Mouse (Mus musculus) spleen, adult 18-20 months (tissue): ENCODE results near the gene Scnm1.

Source experiments
- DNase-seq, 2 experiments: peaks; one replicate each; pipeline ENCODE4 v3.0.0; 2022; ENCODE audit warnings: mixed read lengths in 2 of 2

Scnm1 gene

GRCm38 (mm10) chr3:95133680-95134101 is at the start of gene Scnm1, which contains the start of gene Lysmd1:
Scnm1 (minus strand) TSS chr3:95134011.
Lysmd1 (plus strand) TSS chr3:95134088.
- peak; percentile 77 to 81 for DNase-seq

GRCm38 (mm10) chr3:95181841-95182240 is 48.0 kb upstream of the Scnm1 start:
- DNase-seq = no peak

DNA sequence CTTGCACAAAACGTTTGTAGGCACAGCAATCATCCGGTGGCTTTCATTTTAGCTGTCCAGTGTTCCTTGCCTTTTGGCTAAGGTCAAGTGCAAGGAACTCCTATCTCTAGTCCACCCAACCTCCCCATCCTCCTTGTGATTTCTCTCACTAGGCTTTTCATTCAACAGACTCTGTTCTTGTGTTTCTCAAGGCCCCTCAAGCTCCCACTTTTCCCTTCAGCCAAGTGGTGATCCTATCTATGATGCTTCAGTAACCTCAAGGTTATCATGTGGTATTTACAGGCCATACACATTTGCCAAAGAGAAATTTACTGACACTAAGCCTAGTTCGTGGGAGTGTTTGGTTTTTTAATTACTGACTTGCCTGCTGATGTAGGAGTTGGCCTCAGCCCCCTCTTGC is 46.1 kb upstream of the Scnm1 start:
- DNase-seq = no peak

- no peak for DNase-seq
These were observed 45.1 kb upstream of the Scnm1 start for GRCm38 (mm10) chr3:95178948-95179347.

DNA sequence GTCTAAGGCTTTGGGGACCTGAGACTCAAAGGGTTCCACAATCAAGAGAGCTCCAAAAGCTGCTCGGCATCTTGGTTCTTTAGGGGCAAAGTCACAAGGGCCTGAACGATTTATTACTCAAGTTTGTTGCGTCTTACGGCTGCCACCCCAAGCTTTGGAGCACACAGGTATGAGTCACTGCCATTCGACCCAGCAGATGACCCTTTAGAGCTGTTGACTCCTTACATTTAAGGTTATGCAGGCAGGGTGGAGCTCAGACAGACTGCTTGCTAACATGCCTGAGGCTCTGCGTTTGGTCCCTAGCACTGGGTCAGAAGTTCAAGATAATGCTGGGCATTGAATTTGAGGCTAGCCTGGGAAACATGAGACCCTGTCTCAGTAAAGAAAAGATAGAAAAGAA is 43.8 kb upstream of the Scnm1 start:
- DNase-seq = no peak

DNA sequence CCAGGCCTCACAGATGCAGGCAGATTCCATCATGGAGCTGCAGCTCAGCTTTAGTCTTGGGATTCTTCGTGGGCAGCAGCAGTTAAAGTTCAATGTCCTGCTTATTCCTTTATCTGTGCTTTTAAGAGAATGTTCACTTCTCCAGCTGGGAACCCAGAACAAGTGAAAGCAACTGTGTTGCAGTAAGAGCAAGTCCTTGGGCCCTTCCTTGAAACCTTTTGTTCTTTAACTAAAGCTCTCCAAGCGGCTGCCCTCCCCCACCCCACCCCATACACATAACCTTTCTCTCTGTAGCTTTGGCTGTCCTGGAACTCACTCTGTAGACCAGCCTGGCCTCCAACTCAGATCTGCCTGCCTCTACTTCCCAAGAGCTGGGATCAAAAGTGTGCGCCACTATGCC is 42.7 kb upstream of the Scnm1 start:
- no peak for DNase-seq

DNA sequence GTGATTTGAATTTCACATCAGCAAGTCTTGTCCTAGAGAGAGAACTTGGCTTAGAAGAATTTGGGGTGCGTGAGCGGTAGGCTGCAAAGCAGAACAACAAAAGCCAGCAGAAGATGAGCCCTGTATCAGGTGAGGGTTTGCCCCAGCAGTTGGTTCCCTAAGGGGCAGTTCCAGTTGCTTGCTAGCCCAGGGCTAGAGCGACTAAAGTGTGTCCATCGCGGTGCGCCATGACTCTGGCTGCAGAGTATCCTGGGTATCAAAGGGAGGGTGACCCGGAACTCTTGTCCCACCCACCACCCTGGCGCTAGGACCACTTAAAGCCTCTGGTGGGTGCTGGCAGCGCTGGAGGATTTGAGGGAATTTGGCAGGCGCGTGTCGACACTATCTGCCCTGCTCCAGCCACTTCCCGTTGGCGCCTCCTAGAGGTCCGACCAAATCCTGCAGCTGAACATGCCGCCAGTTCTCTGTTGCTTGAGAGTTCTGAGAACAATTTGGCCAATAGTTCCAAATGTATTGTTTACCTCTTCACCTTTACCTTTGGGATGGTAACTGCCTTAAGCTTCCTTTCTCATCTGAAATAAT is 40.3 kb upstream of the Scnm1 start:
- peak; percentile 68 to 87 for DNase-seq

GRCm38 (mm10) chr3:95173256-95173949 is 39.6 kb upstream of the Scnm1 start:
- peak in 1 of 2 experiments; percentile 15 for DNase-seq

GRCm38 (mm10) chr3:95172526-95173255 is 38.9 kb upstream of the Scnm1 start:
- no peak for DNase-seq

DNA sequence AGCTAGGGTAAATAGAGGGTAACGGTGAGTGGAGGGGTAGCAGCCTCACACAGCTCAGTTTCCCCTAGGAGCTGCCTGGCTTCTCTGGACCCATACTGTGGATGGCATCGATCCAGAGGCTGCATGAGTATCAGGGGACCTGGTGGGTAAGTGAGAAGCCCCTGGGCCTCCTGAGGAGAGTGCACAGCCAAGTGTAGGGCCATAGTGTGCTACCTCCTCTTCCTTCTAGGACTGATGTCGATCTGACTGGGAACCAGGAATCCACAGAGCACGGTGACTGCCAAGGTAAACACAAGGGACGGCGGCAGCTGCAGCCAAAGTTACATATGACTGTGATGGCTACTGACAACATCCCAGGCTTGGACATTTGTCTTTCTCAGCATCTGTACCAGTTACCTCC is 37.3 kb upstream of the Scnm1 start:
- DNase-seq = no peak

DNA sequence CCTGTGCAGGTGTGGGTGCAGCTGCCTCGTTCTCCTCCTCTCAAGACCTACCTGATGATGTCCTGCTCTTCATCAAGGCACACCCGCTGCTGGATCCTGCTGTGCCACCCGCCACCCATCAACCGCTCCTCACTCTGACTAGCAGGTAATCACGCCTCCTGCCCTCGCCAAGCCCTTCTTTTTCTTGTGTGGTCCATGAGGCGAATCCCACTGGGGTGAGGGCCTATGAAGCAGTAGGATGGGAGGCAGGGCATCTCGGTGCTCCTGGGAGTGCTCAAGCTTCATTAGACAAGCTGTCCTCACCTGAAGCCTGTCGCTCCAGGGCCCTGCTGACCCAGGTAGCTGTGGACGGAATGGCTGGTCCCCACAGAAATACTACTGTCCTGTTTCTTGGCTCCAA is 36.2 kb upstream of the Scnm1 start:
- no peak for DNase-seq

DNA sequence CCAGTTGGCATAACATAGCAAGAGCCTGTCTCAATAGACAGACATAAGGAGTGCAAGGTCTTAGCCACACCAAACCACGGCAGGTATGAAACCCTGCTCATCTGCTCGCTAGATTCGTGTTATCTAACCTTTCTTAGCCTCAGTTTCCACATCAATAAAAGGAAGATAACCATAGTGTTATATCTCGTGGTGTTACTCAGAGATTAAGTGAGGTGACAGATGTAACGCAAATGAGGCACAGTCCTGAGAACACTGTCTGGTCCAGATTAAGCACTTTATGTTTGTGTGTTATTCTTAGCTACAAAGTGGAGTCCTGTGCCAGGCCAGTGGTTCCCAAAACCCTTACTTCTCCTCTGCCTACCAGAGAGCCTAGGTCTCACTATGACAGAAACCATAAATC is 31.0 kb upstream of the Scnm1 start:
- DNase-seq = no peak

DNA sequence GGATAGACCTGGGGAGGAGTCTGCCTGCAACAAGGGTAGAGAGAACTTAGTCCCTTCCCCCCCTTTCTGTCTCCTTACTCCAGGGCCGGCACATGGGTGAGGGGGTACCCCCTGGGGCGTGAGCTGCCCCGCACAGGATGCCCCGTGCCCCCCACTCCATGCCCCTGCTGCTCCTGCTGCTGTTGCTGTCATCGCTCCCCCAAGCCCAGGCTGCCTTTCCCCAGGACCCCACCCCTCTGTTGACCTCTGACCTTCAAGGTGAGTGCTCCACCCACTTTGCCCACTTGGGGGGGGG is 30.4 kb upstream of the Scnm1 start:
- no peak for DNase-seq

DNA sequence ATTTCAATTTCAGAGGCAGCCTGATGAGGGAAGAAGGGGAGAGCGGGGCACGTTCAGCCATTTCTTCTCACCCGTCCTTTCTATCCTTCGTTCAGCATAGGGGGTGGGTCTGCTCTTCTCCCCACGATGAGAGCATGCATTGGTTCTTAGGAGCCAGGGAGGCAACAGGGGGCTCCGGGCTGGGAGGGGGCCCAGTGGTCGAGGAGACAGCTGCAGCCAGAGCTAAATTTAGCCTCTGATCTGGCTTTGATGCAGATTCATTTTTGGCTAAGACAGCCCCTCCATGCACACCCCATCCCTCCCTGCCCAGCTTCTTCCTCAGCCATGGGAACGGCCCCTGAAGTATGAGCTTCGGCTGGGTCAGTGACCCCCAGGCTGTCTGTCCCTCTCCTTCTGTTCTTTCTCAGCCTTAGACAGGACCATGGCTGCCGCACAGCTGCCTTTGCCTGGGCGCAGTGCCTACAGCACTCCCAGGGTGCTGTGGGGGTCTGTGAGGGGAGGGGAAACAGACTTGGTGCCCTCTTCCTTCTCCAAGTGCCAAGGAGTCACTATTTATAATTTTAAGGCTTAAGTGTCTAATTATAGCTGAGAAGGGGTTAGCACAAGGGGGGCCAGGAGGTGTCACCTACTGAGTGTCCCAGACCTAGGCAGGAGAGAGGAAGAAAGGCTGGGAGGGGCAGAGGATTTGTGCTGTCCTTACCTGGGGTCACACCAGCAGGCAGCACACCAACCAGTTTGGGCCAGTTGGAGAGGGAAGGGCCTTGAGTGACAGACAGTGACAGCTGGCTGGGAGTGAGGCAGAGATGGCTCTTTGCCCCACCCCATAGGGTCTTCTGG is 29.8 kb upstream of the Scnm1 start:
- no peak for DNase-seq

DNA sequence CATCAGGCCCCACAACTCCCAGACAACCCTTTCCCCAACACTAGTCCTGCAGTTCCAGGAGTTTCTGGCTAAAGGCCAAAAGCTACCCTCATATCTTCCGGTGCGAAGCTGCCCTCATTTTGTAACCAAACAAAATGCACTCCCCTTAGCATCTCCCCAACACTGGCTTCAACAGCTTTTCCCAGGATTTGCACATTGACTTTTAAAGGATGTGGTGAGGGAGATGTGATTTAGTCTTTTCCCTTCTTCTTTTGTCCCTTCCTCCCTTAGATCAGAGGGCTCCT is 28.5 kb upstream of the Scnm1 start:
- DNase-seq = no peak

DNA sequence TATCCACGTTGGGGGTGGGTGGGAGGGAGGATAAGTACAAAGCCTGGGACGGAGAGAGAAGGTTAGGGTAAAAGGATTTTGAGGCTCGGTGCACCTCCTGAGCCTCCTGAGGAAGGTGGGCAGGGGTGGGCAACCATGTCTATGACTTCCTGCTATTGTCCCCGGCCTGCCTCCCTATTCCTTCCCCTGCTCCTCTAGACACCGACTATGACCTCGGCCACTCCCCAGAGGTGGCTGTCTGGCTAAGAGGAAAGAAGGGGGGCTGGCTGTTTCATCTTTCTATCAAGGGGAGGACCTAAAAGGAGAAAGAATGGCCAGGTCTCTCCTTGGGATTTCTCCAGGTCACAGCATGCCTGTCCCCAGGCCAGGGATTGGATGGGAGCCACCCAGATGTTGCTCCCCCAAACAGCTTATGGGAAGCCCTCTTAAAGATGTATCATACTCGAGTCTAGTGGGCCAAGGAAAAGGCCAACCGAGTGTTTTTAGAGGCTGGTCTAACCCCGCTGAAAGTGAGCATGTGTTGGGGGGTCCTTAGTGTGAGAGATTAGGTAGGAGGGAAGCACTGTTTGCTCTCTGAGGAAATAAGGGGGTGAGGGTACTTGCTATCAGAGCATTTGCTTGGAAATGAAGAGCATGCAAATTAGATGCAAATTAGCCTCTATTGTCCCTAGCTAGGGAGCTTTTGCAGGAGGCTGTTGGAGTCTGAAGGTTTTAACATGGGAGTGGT is 28.0 kb upstream of the Scnm1 start:
- DNase-seq = no peak

- peak in 1 of 2 experiments; percentile 12 for DNase-seq
These were observed 27.3 kb upstream of the Scnm1 start for GRCm38 (mm10) chr3:95161041-95161551.

GRCm38 (mm10) chr3:95159987-95160963 is 26.5 kb upstream of the Scnm1 start, which contains the start of gene Sema6c:
Sema6c (plus strand) TSS chr3:95160457.
- DNase-seq = peak; percentile 74 to 83

- no peak for DNase-seq
These were observed 25.7 kb upstream of the Scnm1 start for GRCm38 (mm10) chr3:95159511-95159986.

DNA sequence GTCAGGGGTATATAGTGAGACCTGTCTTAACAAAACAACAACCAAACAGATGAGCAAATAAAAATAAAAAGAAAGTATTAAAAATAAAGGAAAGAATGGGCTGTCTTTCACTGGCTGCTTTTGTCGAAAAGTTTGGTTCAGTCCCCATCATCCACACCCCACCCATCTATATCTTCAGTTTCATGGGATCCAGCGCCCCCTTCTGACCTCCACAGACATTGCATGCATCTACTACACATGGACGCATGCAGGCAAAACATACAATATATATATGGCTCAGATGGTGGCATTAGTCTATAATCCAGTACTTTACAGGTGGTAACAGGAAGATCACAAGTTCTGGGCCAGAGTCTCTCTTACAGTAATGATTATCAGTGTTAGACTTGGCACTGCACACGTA is 20.1 kb upstream of the Scnm1 start:
- peak; percentile 50 to 72 for DNase-seq

DNA sequence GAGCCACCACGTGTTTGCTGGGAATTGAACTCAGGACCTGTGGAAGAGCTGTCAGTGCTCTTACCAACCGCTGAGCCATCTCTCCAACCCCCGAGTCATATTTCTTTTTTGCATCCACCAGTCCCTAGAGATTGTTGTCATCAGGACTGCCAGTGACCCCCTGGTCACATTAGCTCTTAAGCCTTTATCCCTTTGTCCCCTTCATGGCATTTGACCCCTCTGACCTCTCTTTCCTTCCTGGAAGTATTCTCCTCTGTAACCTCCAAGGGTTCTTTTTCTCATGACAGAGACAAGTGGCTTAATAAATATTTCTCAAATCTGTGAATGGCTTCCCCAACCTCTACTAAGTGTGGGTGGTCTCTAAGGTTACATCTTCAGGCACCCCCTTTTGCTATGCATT is 14.1 kb upstream of the Scnm1 start:
- DNase-seq = no peak
